Mouse (Mus musculus) heart, adult 2 months (tissue): ENCODE results near the gene Sfr1. TPM values are rescaled to one million over a fixed set of nuclear protein-coding genes. Genes with fewer than 3 reads are reported as not detected.

ENCODE experiments used
- DNase-seq, 2 experiments: peaks; one replicate each; pipeline ENCODE4 v3.0.0; 2021
- H3K27ac ChIP-seq: fragments of 200-600 bp; 2 replicates; pipeline ENCODE4 v1.8.1; 2022
- H3K27me3 ChIP-seq: fragments of 200-500 bp; 2 replicates; pipeline ENCODE4 v1.6.1; 2012; ENCODE audit warnings: mild to moderate bottlenecking, low read length, inconsistent platforms, mixed read lengths; ENCODE audit not compliant: control insufficient read depth, insufficient read depth
- H3K36me3 ChIP-seq: fragments of 200-500 bp; 2 replicates; pipeline ENCODE4 v1.6.1; 2012; ENCODE audit warnings: low read length, inconsistent platforms; ENCODE audit not compliant: control insufficient read depth, insufficient read depth
- H3K4me1 ChIP-seq: fragments of 200-500 bp; 2 replicates; pipeline ENCODE4 v1.6.1; 2011; ENCODE audit warnings: low read length; ENCODE audit not compliant: control insufficient read depth, insufficient read depth
- H3K4me3 ChIP-seq: fragments of 200-600 bp; 2 replicates; pipeline ENCODE4 v1.8.1; 2022
- H3K79me2 ChIP-seq: fragments of 200-500 bp; replicated peaks from 2 replicates; pipeline ENCODE4 v1.6.1; 2012; ENCODE audit warnings: mild to moderate bottlenecking, inconsistent platforms, low read length, moderate library complexity, mixed read lengths; ENCODE audit not compliant: control insufficient read depth, insufficient read depth
- H3K9ac ChIP-seq: fragments of 200-500 bp; 2 replicates; pipeline ENCODE4 v1.6.1; 2012; ENCODE audit warnings: low read depth, mild to moderate bottlenecking, control low read depth, inconsistent platforms, low read length, mixed read lengths
- CTCF ChIP-seq: fragments of 200-600 bp; IDR thresholded peaks from 2 replicates; pipeline ENCODE4 v1.8.1; 2022; ENCODE audit warnings: antibody characterized with exemption, mild to moderate bottlenecking, moderate library complexity
- EP300 ChIP-seq: fragments of 200-500 bp; IDR thresholded peaks from 2 replicates; pipeline ENCODE4 v1.6.1; 2011; ENCODE audit warnings: low read depth, low read length, control low read depth; ENCODE audit not compliant: insufficient read depth
- POLR2A ChIP-seq: fragments of 200-500 bp; IDR thresholded peaks from 2 replicates; pipeline ENCODE4 v1.6.1; 2011; ENCODE audit warnings: mild to moderate bottlenecking, low read depth, low read length, control low read depth; ENCODE audit not compliant: insufficient read depth
- WGBS: fragments of 180-500 bp; shearing (Covaris S2); methylation state at CpG from one replicate; pipeline ENCODE4 v1.1.7; 2018; 5-methylcytosine and 5-hydroxymethylcytosine counted together
- intact Hi-C: fragments of 180-260 bp; cut with DNase I; formaldehyde crosslinking; loops from one replicate; pipeline ENCODE4 v1.15.1; 2025
- polyA plus RNA-seq: library from polyadenylated mRNA; depleted of rRNA; stranded (reverse); fragments of >200 nt; gene quantifications from 2 replicates; pipeline ENCODE4 v1.2.3, GENCODE M21; 2012
- total RNA-seq, 2 experiments: library from RNA; stranded (reverse); gene quantifications; 2 replicates each; pipeline ENCODE4 v1.2.3; 2021

Gene Sfr1
- total and polyA plus RNA-seq, 3 experiments = 56.1 to 67.7 (median 62.8) TPM

GRCm38 (mm10) chr19:47730691-47731070, 801 bp upstream of the Sfr1 start:
- Histone ChIP-seq H3K4me3 (peak overlapping the region; percentile 88), H3K27ac (peak overlapping the region; percentile 88), H3K9ac (peak overlapping the region; percentile 57), H3K27me3 (no peaks in the 10 kb centered on the region), H3K79me2 (0 out of 2 replicates have a peak, but pooled peaks cover 3% of the 10 kb centered on the region), H3K4me1 (no peaks in the 10 kb centered on the region; the same call in 1 of the 2 replicates), H3K36me3 (peaks cover 22% of the 10 kb centered on the region)
- DNase-seq = peak; percentile 79 to 82
- 0% methylated on average over 12 of the region's 12 CpGs for WGBS
- intact Hi-C loops = loop anchor here (1.0 to 10.0 kb wide), 4 partner anchors 151 to 376 kb away; partner anchors contain the start of gene Slk
- TF ChIP-seq CTCF = no peak
- no peak for TF ChIP-seq EP300
- TF ChIP-seq POLR2A = no peak

DNA sequence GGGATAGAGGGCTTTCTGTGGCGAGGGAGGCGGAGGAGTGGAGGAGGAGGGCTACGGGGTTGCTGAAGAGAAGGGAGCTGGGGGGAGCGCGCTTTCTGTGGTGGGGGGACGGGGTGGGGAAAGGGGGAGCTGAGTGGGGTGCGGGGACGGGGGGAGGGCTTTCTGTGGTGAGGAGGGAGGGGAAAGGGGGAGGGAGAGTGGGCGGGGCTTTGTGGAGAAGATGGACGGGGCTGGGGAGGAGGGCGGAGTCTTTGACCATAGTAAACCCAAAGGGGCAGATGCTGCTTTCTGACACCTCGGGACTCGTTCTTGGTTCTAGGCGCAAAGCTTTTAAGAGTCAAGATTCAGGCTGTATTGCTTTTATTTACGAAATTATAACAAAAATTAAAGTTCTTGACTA, 449 bp downstream of the Sfr1 start:
- Histone ChIP-seq H3K36me3 (peaks cover 34% of the 10 kb centered on the region), H3K27me3 (no peaks in the 10 kb centered on the region), H3K9ac (peak overlapping the region; percentile 83), H3K27ac (peak overlapping the region; percentile 88), H3K4me1 (peaks cover 1% of the 10 kb centered on the region), H3K79me2 (0 out of 2 replicates have a peak, but pooled peaks cover 3% of the 10 kb centered on the region), H3K4me3 (peak overlapping the region; percentile 88)
- no peak for DNase-seq
- 2% methylated on average over 11 of the region's 15 CpGs for WGBS
- intact Hi-C loops = loop anchor here (1.0 to 10.0 kb wide), 4 partner anchors 153 to 377 kb away; partner anchors contain the start of gene Slk
- TF ChIP-seq CTCF (no peak), EP300 (no peak), POLR2A (no peak)

DNA sequence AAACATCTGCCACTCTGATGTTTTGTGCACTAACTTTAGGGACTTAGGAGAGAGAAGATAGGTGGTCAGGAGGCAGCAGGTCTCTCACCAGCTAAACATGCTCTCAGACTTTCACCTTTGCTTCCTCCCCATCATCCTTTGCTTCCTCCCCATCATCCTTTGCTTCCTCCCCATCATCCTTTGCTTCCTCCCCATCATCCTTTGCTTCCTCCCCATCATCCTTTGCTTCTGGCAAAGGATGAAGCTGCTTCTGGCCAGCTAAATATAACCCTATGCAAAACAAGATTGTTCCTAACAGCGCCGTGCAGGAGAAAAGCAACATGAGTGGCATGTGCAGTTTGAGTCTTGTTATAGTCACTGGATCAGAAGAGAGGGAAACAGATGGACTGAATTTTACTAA, 15.6 kb downstream of the Sfr1 start:
- TF ChIP-seq POLR2A = no peak
- no peak for TF ChIP-seq CTCF
- no peak for TF ChIP-seq EP300
- WGBS = 70% methylated on average over 2 of the region's 2 CpGs

DNA sequence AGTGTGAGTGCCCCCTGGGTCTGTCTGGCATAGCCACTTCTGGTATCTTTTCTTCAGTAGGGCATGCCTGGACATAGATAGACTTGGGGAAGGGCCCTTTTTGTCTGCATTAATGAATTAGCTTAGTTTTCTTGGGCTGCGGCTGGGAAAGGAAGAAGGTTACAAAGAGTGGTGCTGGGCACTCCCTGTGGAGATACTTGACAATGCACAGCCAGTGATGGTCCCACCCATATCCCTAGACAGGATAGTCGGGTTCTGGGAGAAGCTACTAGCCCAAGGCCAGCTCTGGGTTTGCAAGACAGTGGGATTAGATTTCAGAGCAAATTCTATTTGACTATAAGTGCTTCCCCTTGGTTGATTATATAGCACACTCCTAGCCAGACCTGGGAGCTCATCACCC, 17.5 kb downstream of the Sfr1 start:
- Histone ChIP-seq H3K36me3 (peaks cover 3% of the 10 kb centered on the region), H3K27ac (no peak overlapping the region), H3K79me2 (no peaks in the 10 kb centered on the region), H3K4me1 (no peaks in the 10 kb centered on the region), H3K4me3 (no peak overlapping the region), H3K27me3 (no peaks in the 10 kb centered on the region), H3K9ac (no peak overlapping the region)
- intact Hi-C loops = no loop called here
- DNase-seq = no peak
- TF ChIP-seq POLR2A = no peak
- no peak for TF ChIP-seq CTCF
- TF ChIP-seq EP300 = no peak
- WGBS = 82% methylated on average over 2 of the region's 2 CpGs

More for the DNA sequence above, 15.6 kb downstream of the Sfr1 start:
- Histone ChIP-seq H3K27ac (no peak overlapping the region), H3K27me3 (no peaks in the 10 kb centered on the region), H3K79me2 (no peaks in the 10 kb centered on the region), H3K4me1 (no peaks in the 10 kb centered on the region), H3K4me3 (no peak overlapping the region), H3K9ac (no peak overlapping the region), H3K36me3 (peaks cover 3% of the 10 kb centered on the region)
- DNase-seq = no peak
- intact Hi-C loops = no loop called here

DNA sequence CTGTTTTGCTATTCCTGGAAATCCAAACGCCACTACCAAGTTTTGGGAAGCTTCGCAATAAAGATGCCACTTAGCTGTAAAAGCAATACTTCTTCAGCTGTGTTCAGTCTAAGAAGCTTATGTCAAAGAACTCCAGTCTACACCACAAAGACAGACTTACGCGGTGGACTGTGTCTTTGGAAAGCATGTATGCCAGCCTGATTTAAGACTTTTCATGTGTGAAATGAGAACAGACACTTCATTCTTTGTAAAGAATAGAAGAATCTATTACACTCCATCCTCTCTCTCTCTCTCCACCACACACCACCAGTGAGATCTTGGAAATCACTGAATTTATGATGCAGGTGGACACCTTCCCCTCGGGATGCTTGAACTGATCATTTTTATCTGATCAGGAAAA, 18.9 kb downstream of the Sfr1 start:
- H3K4me1 ChIP-seq = no peaks in the 10 kb centered on the region
- no peaks in the 10 kb centered on the region for H3K79me2 ChIP-seq
- H3K27ac ChIP-seq = no peak overlapping the region
- H3K27me3 ChIP-seq = no peaks in the 10 kb centered on the region
- DNase-seq = no peak
- H3K9ac ChIP-seq = no peak overlapping the region
- 88% methylated on average over 5 of the region's 5 CpGs for WGBS
- no peak for TF ChIP-seq EP300
- TF ChIP-seq POLR2A = no peak
- TF ChIP-seq CTCF = no peak
- H3K36me3 ChIP-seq = peaks cover 3% of the 10 kb centered on the region
- H3K4me3 ChIP-seq = no peak overlapping the region
- intact Hi-C loops = no loop called here

DNA sequence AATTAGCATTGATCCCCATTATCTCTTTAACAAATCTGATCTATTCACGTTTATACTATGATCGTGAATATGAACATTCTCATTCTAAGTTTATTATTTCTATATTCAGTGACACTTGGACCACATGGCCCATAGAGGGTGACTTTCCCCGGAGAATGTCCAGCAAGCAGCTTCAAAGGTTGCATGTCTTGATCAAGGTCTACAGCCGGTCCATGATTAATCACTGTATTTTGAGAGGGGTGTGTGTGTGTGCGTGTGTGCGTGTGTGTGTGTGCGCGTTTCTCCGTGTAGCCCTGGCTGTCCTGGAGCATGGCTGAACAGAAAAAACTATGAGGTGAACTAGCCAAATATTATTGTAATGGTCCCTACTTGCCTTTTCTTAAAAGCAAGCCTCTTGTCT, 21.0 kb downstream of the Sfr1 start:
- H3K36me3 ChIP-seq = no peaks in the 10 kb centered on the region
- H3K4me1 ChIP-seq = no peaks in the 10 kb centered on the region
- H3K27me3 ChIP-seq = no peaks in the 10 kb centered on the region
- intact Hi-C loops = no loop called here
- WGBS = 91% methylated on average over 9 of the region's 9 CpGs
- H3K4me3 ChIP-seq = no peak overlapping the region
- H3K27ac ChIP-seq = no peak overlapping the region
- DNase-seq = no peak
- H3K9ac ChIP-seq = no peak overlapping the region
- no peaks in the 10 kb centered on the region for H3K79me2 ChIP-seq
- TF ChIP-seq EP300 (no peak), POLR2A (no peak), CTCF (no peak)
